Mouse (Mus musculus): Measurements from ENCODE around the gene Col20a1.

Gene Col20a1

DNA sequence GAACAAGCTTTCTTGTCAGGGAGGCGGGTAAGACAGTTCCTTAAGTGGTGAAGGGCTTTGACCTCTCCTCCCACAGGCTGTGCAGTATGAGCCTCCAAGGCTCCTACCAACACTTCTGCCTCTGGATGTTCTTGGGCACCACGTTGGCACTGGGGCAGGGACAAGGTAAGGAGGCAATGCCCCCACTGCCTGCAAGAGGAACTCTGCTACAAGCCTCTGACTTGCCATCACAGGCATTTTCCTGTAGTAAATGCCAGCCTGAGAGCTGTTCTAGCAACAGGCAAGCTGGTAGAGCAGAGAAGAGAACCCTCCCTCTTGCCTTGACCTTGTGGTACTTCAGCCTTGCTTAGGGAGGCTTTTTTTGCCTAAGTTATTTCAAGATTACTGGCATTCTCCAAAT is at the start of gene Col20a1:
Col20a1 (plus strand) TSS at position 87 of the 400 bp plus-strand sequence.
- no peak for DNase-seq (ENCODE audit: low spot score)

DNA sequence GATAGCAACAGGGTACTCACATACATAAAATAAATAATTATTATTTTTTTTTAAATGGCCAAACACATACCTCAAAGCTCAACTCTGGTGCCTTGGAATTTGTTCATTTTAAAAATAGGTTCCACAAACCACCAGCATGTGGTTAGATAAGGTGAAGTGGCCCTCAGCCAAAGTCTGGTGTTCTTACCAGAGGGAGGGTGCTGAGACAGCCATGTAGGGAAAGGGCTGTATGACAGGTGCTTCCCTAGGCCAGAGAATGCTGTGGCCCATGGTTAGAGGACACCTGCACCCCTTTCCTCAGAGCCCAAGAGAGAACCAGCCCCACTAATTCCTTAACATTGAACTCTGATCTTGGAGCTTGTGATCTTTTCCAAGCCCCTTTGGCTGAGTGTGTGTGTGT is 46.1 kb upstream of the Col20a1 start:
- DNase-seq (ENCODE audit: low spot score): no peak

DNA sequence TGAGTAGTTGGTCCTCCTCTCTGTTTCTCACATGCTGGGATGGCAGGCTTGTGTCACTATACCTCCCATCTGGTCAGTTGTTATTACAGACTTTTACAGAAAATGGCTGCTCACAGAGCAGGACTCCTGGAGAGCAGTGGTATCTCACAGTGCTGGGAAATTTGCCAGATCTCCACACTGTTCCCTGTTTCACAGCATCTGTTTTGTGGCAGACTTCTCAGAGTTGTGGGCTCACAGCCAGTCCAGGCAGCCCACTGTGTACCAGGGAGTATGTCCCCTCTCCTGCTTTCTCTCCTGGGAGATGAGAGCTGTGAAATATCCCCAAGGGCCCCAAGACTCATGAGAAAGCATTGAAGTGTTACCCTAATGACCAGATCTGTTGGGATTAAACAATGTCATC is 44.5 kb upstream of the Col20a1 start:
- peak; percentile 69 for DNase-seq (ENCODE audit: low spot score)

DNA sequence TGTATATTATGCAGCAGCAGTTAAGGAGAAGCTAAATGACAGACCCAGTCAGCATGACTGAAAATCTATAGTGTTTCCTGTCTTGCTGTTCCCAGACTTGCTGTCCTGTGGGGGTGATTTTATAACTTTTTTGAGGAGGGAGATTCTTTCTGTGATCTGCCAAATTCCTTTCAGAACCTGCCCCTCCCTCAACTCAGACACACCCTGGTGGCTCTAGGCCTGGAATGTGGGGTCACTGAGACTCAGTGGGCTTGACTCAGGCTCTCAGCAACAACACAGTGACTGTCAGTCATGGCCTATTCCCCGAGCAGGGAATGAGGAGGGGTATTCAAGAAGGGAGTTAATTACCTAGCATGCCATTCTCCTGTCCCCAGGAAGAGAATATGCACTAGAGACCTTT is 36.4 kb upstream of the Col20a1 start:
- DNase-seq (ENCODE audit: low spot score): no peak

DNA sequence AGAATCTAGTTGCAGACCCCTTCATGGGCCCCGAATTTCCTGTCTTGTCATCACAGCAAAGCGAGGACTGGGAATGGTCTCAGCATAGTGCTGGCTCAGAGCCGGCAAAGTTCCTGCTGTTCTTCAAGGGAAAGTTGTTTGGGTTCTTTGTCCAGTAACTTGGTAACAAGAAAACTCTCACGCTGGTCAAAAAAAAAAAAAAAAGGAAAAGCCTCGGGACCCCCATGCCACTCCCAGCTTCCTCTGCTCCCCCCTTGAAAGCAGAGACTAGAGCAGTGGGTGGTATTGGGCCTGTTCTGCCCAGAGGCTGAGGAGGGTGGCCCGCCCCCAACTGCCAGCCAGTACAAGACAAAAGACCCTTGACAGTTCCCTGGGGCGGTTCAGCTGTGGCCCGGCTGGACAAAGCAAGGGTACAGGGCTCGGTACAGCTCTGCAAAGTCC is 33.6 kb upstream of the Col20a1 start:
- DNase-seq (ENCODE audit: low spot score): peak; percentile 37

DNA sequence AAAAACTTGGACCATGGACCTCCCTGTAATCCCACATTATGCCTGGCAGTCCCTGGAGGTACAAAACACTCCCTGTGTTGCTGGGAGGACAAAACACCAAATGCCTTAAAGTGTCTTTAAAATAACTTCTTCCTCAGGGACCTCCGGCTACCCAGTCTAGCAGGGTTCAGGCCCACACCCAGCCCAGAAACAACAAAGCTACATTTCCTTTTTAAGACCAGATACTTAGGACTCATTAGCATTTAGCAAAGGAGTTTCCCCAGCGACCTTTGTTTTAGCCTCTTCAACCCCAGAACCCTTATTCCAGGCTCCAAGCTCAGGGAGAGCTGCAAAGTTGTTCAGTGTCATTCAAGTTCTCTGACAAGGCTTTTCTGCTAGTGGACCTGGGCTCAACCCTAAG is 32.7 kb upstream of the Col20a1 start:
- no peak for DNase-seq (ENCODE audit: low spot score)

DNA sequence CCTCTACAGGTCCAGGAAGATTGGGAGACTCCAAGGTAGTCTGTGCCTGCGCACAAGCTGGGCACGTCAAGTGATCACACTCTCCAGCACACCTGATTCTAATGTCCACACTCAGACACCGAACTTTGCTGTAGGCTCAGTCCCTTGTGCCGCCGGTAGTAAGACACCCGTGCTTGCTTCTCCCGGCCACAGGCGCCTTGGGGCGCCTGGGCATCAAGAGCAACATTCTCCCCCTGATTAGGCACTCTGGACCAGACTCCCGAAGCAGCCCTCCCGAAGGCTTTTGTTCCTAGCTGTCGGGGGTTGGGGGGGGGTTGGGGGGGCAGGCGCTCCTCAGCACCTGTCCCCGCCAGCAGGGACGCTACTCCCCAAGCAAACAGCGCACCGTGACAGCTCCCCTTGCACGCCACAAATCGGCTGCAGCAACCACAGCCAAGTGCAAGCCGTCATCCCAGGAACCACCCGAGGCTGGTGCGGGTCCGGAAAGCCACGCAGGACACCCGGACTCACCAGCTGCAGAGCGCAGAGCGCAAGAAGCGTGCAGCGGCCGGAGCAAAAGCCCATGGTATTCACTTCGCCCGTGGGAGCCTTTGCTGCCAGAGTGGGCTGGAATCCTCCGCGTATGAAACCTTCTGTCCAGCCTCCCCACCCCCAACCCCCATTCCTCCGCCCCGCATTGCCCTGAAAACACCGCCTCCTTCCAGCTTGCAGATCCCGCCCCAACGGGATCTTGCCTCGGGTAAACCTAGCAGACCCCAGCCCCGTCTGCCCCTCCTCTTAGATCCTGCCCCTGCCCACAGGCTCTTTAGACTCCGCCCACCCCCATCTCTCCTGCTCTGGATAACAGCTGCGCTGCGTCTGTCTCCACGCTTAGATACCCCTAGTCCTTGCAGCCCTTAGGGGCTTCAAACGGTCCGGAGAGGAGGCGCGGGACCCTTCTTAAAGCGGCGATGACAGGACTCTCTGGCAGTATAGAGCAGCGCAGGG is 32.0 kb upstream of the Col20a1 start, which contains the start of gene Nkain4:
Nkain4 (minus strand) TSS at position 639 of the 987 bp plus-strand sequence.
- DNase-seq (ENCODE audit: low spot score): peak; percentile 38

DNA sequence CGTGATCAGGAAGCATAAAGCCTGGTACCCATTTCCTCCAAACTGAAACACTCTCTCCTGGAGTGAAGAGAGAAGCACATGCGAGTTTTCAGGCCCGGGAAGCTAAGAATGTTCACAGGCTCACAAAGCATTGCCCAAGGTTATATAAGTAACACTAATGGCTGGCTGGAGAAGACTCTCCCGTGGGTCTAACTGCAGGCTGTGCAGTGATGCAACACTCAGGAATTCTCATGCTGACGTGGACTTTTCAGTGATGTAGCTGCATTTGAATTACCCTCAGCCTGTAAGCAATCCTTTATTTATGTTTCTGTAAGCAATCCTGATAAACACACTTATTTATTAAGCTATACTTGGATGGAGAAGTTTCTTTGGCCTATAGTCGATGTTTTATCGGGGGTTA is 26.7 kb upstream of the Col20a1 start:
- no peak for DNase-seq (ENCODE audit: low spot score)

DNA sequence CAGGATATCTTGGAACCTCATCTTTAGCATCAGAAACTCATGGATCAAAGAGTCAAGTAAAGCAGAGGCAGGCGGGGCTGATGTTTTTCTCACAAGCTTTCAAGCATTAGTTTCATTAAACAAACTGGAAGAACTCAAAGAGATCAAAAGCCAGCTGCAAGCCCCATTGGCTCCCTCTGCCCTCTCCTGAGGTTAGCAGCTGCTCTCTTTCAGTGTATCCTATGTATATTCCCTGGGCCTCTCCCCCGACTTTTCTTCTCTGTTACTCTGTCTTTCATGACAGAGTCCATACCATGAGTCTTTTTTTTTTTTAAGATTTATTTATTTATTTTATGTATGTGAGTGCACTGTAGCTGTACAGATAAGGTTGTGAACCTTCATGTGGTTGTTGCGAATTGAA is 26.1 kb upstream of the Col20a1 start:
- no peak for DNase-seq (ENCODE audit: low spot score)

DNA sequence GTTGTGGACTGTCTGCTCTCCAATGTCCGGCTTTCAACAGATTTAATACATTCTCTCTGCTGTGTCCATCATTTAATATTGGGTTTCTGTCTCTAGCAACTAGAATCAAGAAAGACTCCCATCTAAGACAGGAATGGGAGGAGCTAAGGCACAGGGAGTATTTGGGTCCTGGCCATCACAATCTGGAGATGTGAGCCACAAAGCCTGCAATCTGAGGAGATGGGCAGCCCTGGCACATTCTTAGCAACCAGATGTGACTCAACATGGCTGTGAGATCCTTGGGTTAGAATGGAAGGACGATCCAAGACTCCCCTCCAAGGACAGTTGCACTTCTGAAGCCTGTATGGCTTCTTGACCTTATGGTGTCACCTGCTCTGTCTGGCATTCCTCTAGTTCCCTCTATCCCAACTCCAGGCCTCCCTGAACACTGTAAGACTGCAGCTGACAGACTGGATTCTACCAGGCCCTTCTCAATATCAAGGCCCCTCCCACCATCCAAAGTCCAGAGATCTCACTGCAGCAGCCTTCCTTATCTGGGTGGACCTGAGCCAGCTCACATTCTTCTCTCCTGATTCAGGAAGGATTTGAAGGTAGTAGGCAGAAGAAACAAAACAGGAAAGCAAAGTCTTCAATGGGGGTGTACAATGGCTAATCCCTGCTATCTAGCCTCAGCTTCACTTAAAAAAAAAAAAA is 23.6 kb upstream of the Col20a1 start:
- no peak for DNase-seq (ENCODE audit: low spot score)

DNA sequence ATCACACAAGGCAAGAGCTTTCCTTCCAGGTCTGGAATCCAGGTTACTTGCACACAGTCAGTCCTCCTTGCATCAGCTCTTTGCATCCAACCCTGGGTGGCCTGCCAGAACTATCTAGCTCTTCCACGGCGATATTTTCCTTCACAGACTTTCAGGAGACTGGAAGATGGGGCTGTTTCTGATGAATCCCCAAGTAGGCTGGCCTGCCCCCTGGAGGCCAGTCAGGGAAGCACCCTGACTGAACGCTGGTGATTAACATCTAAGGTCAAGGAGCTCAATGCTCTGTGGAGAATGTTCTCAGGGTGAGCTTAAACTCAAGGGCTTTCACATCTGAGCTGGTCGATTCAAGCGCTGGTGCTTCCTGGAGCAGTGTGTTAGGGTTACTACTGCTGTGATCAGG is 22.4 kb upstream of the Col20a1 start:
- DNase-seq (ENCODE audit: low spot score): peak; percentile 83

DNA sequence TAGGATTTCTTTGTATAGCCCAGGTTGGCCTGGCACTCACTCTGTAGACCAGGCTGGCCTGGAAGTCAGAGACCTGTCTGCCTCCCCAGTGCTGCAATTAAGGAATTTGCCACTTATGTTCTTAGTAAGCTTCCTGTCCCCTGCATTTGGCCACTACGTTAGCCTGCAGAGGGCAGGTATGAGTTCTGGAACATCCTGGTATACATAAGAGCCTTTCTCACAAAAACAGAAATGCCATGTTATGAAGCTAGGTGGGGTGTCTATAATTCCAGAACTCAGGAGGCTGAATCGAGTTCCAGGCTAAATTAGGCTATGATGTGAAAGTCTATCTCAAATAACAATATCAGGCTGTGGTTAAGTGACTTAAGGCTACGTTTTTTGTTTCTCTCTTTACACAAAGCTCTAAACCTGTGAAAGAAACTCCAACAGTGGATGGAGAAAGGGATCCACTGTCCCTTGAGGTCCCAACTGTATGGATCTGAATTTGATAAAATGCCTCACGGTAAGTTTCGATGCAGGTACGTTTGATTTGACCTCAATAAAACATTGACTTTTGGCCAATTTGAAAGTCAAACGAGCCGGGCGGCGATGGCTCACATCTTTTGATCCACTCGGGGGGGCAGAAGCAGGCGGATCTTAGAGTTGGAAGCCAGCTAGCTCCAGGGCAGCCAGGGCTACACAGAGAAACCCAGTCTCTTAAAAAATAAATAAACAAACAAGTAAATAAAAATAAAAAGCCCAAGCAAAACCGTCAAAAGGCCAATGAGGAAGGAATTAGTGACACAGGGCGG is 20.0 kb upstream of the Col20a1 start:
- DNase-seq (ENCODE audit: low spot score): peak; percentile 36

DNA sequence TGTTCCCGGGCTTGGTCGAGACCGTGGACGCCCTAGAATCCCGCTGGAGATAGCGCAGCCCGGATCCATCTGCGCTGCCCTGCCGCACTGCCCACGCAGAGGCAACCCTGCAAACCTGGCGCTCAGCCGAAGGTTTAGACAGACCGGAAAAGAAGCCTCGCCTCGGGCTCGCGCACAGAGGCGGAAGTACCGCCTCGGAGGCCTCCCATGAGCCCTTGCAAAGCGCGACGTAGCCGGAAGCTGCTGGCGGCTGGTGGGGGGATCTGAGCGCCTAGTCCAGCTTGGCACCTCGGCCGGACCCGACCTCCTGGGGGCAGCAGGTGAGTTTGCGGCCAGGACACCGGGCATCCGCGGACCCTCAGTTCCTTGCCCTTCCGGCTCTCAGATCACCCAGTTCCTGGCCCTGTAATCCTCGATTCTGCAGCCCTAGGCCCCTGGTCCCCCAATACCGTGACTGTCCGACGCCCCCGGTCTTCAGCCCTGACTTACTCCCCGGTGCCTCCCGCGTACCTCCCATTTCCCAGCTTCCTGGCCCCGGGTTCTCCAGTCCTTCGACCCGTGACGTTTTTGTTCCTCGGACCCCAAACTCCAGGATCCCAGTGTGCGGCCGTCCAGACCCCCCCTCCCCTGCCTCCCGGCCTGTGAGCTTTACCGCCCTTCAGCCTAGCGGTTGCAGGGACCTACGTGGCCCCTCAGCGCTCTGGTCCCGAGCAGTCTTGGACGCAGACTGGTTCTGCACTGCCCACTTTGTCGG is 19.1 kb upstream of the Col20a1 start, which contains the start of gene Arfgap1:
Arfgap1 (plus strand) TSS at position 216 of the 754 bp plus-strand sequence.
- DNase-seq (ENCODE audit: low spot score): peak; percentile 92

DNA sequence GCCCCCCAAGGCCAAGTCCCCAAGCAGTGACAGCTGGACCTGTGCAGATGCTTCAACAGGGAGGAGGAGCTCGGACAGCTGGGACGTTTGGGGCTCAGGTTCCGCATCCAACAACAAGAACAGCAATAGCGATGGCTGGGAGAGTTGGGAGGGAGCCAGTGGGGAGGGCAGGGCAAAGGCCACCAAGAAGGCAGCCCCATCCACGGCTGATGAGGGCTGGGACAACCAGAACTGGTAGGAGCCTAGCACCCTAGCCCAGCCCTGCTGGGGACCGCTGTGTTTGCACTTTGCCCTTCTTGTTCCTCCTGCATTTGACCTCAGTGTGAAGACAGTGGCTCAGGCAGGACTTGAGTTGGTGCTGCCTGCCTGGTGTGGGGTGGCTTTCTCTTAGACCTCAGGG is 5.2 kb upstream of the Col20a1 start:
- DNase-seq (ENCODE audit: low spot score): no peak

DNA sequence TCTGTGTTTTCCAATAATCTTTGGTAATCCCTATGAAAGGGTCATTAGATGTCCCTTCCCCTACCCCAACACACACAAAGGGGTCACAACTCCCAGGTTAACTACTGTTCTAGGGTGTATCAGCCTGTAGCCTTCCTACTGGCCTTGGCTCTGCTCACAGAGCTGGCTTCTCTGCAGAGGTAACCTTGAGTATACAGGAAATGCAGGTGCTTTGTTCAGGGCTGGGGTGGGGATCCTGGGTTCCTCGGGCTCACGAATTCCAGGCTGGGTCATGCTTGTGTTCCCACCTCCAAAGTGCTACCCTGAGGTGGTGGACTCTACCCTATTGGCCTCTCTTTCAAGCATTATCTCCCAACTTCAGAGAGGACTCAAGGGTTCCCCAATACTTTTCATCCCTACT is 700 bp upstream of the Col20a1 start:
- no peak for DNase-seq (ENCODE audit: low spot score)

DNA sequence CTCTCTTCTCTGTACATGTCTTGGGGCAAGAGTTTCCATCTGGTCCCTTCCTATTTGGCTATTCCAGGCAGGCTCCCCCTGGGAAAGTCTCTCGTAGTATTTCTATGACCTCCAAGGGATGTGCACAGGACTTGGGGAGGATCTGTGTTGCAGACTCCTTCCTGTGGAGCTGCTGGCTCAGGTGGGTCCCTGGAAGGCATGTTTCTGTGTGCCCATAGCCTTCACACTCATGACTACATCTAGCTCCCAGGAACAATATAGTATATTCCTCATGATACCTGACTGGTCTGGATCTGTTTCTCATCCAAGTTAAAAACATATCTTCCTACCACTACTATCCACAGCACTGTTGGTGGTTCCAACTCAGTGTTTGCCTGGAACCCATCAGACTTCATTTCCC is 666 bp downstream of the Col20a1 start:
- DNase-seq (ENCODE audit: low spot score): no peak

DNA sequence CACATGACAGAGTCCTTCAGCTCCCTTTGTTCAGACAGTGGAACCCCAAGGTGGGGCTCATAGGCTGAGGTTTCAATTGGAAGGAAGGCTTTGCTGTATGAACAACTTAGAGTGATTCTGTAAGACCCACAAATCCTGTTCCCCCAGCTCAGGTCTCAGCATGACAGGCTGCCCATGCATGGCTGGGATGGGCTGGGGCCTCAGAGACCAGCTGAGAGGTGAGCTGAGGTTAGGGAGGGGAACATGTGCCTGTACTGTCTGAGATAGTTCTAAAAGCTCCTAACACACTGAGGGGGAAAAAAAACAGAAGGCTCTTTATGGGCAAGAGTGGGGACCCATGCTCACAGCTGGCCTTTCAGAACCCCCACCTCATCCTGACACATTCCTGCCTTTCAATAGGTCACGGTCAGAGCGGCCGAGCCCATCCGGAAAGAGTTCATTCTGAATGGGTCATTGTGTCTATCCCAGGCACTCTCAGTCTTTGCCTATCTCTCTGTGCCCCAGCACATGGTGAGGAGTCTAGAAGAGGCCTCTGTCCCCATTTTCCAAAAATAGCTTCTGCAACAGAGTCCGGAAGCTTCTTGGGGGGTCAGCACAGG is 1.2 kb downstream of the Col20a1 start:
- DNase-seq (ENCODE audit: low spot score): no peak

DNA sequence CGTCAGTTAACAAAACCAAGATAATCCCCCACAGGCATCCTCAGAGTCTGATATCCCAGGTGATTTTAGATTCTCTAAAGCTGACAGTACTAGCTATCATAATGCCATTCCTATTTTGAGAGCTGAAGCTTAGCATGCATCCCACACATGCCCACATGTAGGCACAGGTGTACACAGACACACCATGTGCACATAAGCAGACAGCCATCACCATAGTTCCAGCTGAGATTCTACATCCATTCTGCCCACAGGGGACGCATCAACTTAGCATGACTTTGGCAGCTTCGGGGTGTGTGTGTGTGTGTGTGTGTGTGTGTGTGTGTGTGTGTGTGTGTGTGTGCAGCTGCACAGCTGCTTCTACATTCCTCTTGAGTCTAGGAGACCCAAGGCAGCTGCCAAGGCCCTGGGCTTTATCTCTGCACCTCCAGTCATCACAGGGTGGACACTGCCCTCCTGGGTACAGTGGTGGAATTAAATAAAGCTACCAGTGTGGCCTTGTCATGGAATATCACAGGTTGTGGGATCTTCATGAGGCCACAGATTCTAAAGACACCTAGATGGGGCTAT is 2.1 kb downstream of the Col20a1 start:
- DNase-seq (ENCODE audit: low spot score): no peak

DNA sequence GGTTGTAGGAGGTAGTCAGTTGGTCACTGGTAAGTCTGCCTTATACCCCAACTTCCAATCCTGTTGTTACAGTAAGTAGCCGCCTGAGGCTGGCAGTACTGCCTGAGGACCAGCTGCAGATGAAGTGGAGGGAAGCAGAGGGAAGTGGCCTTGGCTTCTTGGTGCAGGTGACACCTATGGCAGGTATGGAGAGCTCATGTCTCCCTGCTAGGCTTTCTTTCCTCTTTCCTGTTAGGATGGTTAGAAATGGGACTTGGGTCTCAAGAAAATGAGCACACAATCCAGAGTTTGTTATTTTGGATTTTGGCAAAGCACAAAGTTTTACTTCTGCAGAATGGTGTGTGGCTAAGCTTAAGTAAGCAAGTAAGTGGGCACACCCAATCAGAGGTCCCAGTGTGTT is 2.6 kb downstream of the Col20a1 start:
- DNase-seq (ENCODE audit: low spot score): no peak

DNA sequence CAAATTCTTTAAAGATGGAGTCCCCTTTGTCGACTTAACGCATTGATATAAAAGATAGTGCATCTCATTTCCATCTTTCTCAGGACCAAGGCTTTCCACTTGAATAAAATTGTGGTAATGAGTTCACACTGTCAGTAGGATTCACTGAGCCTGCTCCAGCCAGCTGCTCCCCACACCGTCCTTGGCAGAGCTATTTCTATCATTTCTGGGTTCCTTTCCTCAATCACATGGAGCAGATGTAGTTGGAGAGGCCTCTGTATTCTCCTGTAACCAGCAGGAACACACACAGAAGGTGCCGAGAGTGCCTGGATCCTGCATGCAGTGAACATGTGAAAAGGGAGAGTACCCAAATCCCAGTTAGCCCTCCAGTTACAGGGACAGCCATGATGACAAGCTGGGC is 4.0 kb downstream of the Col20a1 start:
- no peak for DNase-seq (ENCODE audit: low spot score)

DNA sequence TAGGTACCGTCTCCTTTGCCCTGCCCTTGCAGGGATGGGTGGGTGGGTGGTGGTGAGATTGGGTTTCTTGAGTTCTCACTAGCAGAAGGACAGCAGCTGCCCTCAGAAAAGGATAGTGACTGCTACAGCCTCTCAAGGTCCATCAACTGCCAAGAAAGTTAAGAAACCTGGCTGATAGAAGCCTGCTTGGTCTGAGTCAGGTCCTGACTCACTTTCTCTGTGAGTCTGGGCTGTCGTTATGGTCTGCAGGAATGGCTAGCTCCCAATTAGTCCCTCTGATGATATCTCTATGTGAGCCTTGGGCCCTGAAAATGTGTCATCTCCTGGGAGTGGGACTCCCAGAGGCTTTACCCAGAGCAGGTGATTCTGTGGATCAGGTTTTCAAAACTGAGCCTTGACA is 8.0 kb downstream of the Col20a1 start:
- no peak for DNase-seq (ENCODE audit: low spot score)
